Mouse (Mus musculus) hindbrain, embryonic 16.5 days (tissue): ENCODE measurements around the gene Daxx. TPM values are rescaled to one million over a fixed set of nuclear protein-coding genes. Genes with fewer than 3 reads are reported as not detected.
A peak's percentile ranks its signal among the peaks of the same experiment; 100 is the strongest.

Experiments used
- ATAC-seq: fragments of 200-750 bp; cut with Nextera tagmentation; 2 replicates; pipeline ENCODE4 v1.8.0; 2017; ENCODE audit warnings: moderate TSS enrichment, moderate library complexity
- H3K27ac ChIP-seq: fragments of 300-500 bp; sonication (generic); 2 replicates; pipeline ENCODE4 v1.5.1; 2014; ENCODE audit warnings: low read depth, mild to moderate bottlenecking, control low read depth, low read length, moderate library complexity
- H3K27me3 ChIP-seq: fragments of 300-500 bp; sonication (generic); replicated peaks from 2 replicates; pipeline ENCODE4 v1.6.1; 2014; ENCODE audit warnings: low read length; ENCODE audit not compliant: control insufficient read depth, insufficient read depth
- H3K36me3 ChIP-seq: fragments of 300-500 bp; sonication (generic); 2 replicates; pipeline ENCODE4 v1.6.1; 2014; ENCODE audit warnings: mild to moderate bottlenecking, low read length, moderate library complexity, mixed read lengths; ENCODE audit not compliant: control insufficient read depth, insufficient read depth
- H3K4me1 ChIP-seq: fragments of 300-500 bp; sonication (generic); 2 replicates; pipeline ENCODE4 v1.6.1; 2014; ENCODE audit warnings: low read depth, low read length; ENCODE audit not compliant: control insufficient read depth, insufficient read depth
- H3K4me2 ChIP-seq: fragments of 300-500 bp; sonication (generic); 2 replicates; pipeline ENCODE4 v1.6.1; 2014; ENCODE audit warnings: mild to moderate bottlenecking, low read length, control low read depth, moderate library complexity
- H3K4me3 ChIP-seq: fragments of 300-500 bp; sonication (generic); 2 replicates; pipeline ENCODE4 v1.5.1; 2014; ENCODE audit warnings: mild to moderate bottlenecking, low read length, control low read depth, moderate library complexity
- H3K9ac ChIP-seq: fragments of 300-500 bp; sonication (generic); 2 replicates; pipeline ENCODE4 v1.6.1; 2014; ENCODE audit warnings: low read depth, mild to moderate bottlenecking, control low read depth, low read length, moderate library complexity
- H3K9me3 ChIP-seq: fragments of 300-500 bp; sonication (generic); 2 replicates; pipeline ENCODE4 v1.6.1; 2014; ENCODE audit warnings: mild to moderate bottlenecking, low read length, moderate library complexity; ENCODE audit not compliant: control insufficient read depth
- WGBS: fragments of 180-500 bp; shearing (Covaris S2); extraction: QIAGEN DNeasy Blood & Tissue Kit; methylation state at CpG from one replicate; pipeline ENCODE4 v1.1.7; 2014; 5-methylcytosine and 5-hydroxymethylcytosine counted together
- polyA plus RNA-seq: library from polyadenylated mRNA; unstranded; fragments of >200 nt; fragmentation: Nextera tagmentation; extraction: Ambion mirVana; gene quantifications from 2 replicates; pipeline ENCODE4 v1.2.1, GENCODE M21; 2015

The Daxx gene
- polyA plus RNA-seq, 1 experiment from 2014 or later, result 52.0 TPM

- Histone ChIP-seq H3K4me3 (no peak overlapping the region), H3K27ac (no peak overlapping the region), H3K4me2 (no peak overlapping the region), H3K9ac (no peak overlapping the region), H3K27me3 (no peaks in the 10 kb centered on the region), H3K36me3 (peaks cover 21% of the 10 kb centered on the region), H3K4me1 (peaks cover 19% of the 10 kb centered on the region), H3K9me3 (no peaks in the 10 kb centered on the region)
- 91% methylated on average over 31 of the region's 31 CpGs for WGBS
- no peak for ATAC-seq
Measured at GRCm38 (mm10) chr17:33911052-33911812, 2.0 kb downstream of the Daxx start.

- WGBS, result 93% methylated on average over 28 of the region's 28 CpGs
- H3K27ac ChIP-seq, result no peak overlapping the region
- H3K4me2 ChIP-seq, result no peak overlapping the region
- no peak overlapping the region for H3K4me3 ChIP-seq
- H3K36me3 ChIP-seq, result peaks cover 21% of the 10 kb centered on the region
- H3K27me3 ChIP-seq, result no peaks in the 10 kb centered on the region
- H3K4me1 ChIP-seq, result peaks cover 24% of the 10 kb centered on the region
- ATAC-seq, result no peak
- H3K9ac ChIP-seq, result no peak overlapping the region
- no peaks in the 10 kb centered on the region for H3K9me3 ChIP-seq
Measured at GRCm38 (mm10) chr17:33911813-33912414, 2.7 kb downstream of the Daxx start.

- H3K4me1 ChIP-seq, result peaks cover 21% of the 10 kb centered on the region
Measured at GRCm38 (mm10) chr17:33913264-33913663, 4.0 kb downstream of the Daxx start.

GRCm38 (mm10) chr17:33913905-33914304, 4.7 kb downstream of the Daxx start:
- ATAC-seq, result no peak
- H3K4me2 ChIP-seq, result no peak overlapping the region
- H3K36me3 ChIP-seq, result peaks cover 21% of the 10 kb centered on the region
- H3K27me3 ChIP-seq, result 0 out of 2 replicates have a peak, but pooled peaks cover 3% of the 10 kb centered on the region
- no peak overlapping the region for H3K9ac ChIP-seq
- H3K4me1 ChIP-seq, result peaks cover 23% of the 10 kb centered on the region
- no peak overlapping the region for H3K4me3 ChIP-seq
- no peaks in the 10 kb centered on the region for H3K9me3 ChIP-seq
- WGBS, result 93% methylated on average over 8 of the region's 8 CpGs
- H3K27ac ChIP-seq, result no peak overlapping the region

More at GRCm38 (mm10) chr17:33913264-33913663, 4.0 kb downstream of the Daxx start:
- H3K36me3 ChIP-seq, result peaks cover 21% of the 10 kb centered on the region
- WGBS, result 88% methylated on average over 10 of the region's 10 CpGs
- H3K4me3 ChIP-seq, result no peak overlapping the region
- no peak overlapping the region for H3K4me2 ChIP-seq
- H3K27ac ChIP-seq, result no peak overlapping the region
- no peak overlapping the region for H3K9ac ChIP-seq
- no peak for ATAC-seq
- no peaks in the 10 kb centered on the region for H3K27me3 ChIP-seq
- H3K9me3 ChIP-seq, result no peaks in the 10 kb centered on the region

- Histone ChIP-seq H3K4me1 (peaks cover 31% of the 10 kb centered on the region), H3K36me3 (peaks cover 21% of the 10 kb centered on the region), H3K27ac (no peak overlapping the region), H3K9ac (no peak overlapping the region), H3K27me3 (0 out of 2 replicates have a peak, but pooled peaks cover 3% of the 10 kb centered on the region), H3K9me3 (no peaks in the 10 kb centered on the region), H3K4me3 (no peak overlapping the region; the same call in 1 of the 2 replicates), H3K4me2 (peak overlapping the region; percentile 57)
- 66% methylated on average over 13 of the region's 13 CpGs for WGBS
- no peak for ATAC-seq
Measured at GRCm38 (mm10) chr17:33914969-33915391, 5.8 kb downstream of the Daxx start.

- WGBS, result under 1% methylated on average over 31 of the region's 34 CpGs
- peak; percentile 92 for ATAC-seq
- H3K4me1 ChIP-seq, result peaks cover 30% of the 10 kb centered on the region
- peak within 1 kb of the TSS; percentile 60 for H3K4me3 ChIP-seq
- H3K9ac ChIP-seq, result peak within 1 kb of the TSS; percentile 75
- peak within 1 kb of the TSS; percentile 87 for H3K27ac ChIP-seq
- peak within 1 kb of the TSS; percentile 57 for H3K4me2 ChIP-seq
- no peaks in the 10 kb centered on the region for H3K9me3 ChIP-seq
- peaks cover 21% of the 10 kb centered on the region for H3K36me3 ChIP-seq
- H3K27me3 ChIP-seq, result 0 out of 2 replicates have a peak, but pooled peaks cover 3% of the 10 kb centered on the region
Measured at GRCm38 (mm10) chr17:33915671-33916250, 6.5 kb downstream of the Daxx start, which contains the start of the genes Tapbp and Zbtb22. Gene Tapbp (plus strand): TSS chr17:33915899. Gene Zbtb22 (plus strand): TSS chr17:33915904.

GRCm38 (mm10) chr17:33916294-33916693, 7.1 kb downstream of the Daxx start:
- Histone ChIP-seq H3K9ac (peak overlapping the region; percentile 75), H3K27me3 (0 out of 2 replicates have a peak, but pooled peaks cover 3% of the 10 kb centered on the region), H3K4me3 (peak overlapping the region; percentile 60), H3K9me3 (no peaks in the 10 kb centered on the region), H3K27ac (peak overlapping the region; percentile 87), H3K4me2 (peak overlapping the region; percentile 57), H3K4me1 (peaks cover 30% of the 10 kb centered on the region), H3K36me3 (peaks cover 21% of the 10 kb centered on the region)
- peak; percentile 2 for ATAC-seq
- WGBS, result under 1% methylated on average over 20 of the region's 20 CpGs

- H3K4me2 ChIP-seq, result peak overlapping the region; percentile 57
Measured at GRCm38 (mm10) chr17:33916847-33917655, 7.8 kb downstream of the Daxx start.

More at GRCm38 (mm10) chr17:33916847-33917655, 7.8 kb downstream of the Daxx start:
- peaks cover 30% of the 10 kb centered on the region for H3K4me1 ChIP-seq
- 0 out of 2 replicates have a peak, but pooled peaks cover 3% of the 10 kb centered on the region for H3K27me3 ChIP-seq
- WGBS, result 70% methylated on average over 31 of the region's 31 CpGs
- H3K4me3 ChIP-seq, result peak overlapping the region; percentile 60
- H3K36me3 ChIP-seq, result peaks cover 19% of the 10 kb centered on the region
- no peak for ATAC-seq
- peak overlapping the region; percentile 75 for H3K9ac ChIP-seq
- H3K9me3 ChIP-seq, result no peaks in the 10 kb centered on the region
- H3K27ac ChIP-seq, result no peak overlapping the region
